Mouse (Mus musculus) spleen, postnatal 10 days (tissue): ENCODE data around the gene Gm10840.
"Not testable (repeated sequence)": the region's sequence is repeated elsewhere in the genome, so short reads cannot be mapped to it uniquely, and the experiment has no call there.

Source experiments
- DNase-seq, 2 experiments: peaks; one replicate each; pipeline ENCODE4 v3.0.0; 2021 to 2022; ENCODE audit warnings: low spot score in 2 of 2

Gene Gm10840

DNA sequence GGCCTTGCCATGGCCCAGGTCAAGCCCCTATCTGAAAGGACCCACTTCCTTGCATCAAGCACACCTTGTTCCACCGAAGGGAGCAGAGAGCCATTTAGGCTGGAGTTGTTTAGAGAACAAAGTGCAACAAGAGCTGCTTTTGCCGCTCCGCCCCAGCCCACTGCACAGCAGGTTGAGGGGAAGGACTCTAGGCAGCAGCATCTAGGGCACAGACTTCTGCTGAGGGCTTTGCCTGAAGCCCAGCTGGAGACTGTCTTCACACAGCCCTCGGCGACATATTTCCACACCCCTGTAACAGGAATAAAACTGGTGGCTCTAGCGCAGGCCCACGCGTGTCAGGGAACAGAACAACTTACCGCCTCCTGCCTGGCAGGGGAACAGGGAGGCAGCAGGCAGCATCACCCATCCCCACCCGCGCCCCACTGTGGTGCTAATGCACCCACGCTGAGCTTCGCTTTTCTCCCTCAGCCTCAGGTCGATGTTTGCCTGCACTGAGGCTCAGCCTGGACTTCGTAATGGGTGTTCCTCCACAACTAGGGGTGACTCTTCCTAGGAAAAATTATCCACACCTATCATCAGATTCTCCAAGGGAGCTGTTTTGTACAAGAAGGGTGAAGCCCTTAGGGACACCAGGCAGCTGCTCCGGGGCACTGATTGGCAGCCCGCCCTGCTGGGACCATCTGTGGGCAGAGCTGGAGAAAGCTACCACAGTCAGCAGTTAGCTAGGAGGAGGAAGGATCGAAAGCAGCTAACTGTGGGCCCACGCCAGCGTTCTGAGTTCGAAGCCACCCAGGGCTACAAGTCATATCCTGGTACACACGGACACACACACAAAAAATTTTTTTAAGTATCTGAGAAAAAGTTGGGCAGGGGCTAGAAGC lies at the start of gene Gm10840, which contains the start of gene Limd2:
Gene Gm10840, plus strand, starts transcription at position 10 of the 881 bp plus-strand sequence.
Gene Limd2, minus strand, starts transcription at position 20 of the 881 bp plus-strand sequence.
- peak; percentile 45 to 58 for DNase-seq

DNA sequence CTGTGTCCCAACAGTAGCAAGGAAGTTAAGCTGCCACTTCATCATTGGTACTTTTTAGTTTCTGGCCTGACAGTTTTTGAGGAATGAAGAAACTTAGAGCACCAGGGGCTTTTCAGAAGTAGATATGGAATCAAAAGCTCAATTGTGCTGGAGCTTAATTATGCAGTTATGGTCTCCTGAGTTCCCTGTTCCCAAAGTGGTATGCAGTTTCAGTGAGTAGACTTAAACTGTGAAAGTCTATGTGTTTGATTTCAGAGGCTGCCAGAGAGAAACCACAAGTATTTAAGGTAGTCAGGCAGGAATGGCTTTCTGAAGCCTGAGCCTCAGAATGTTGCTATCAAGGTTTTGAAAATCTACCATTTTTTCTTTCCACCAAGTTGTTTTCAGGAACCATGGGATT lies 49.0 kb upstream of the Gm10840 start:
- no peak for DNase-seq

DNA sequence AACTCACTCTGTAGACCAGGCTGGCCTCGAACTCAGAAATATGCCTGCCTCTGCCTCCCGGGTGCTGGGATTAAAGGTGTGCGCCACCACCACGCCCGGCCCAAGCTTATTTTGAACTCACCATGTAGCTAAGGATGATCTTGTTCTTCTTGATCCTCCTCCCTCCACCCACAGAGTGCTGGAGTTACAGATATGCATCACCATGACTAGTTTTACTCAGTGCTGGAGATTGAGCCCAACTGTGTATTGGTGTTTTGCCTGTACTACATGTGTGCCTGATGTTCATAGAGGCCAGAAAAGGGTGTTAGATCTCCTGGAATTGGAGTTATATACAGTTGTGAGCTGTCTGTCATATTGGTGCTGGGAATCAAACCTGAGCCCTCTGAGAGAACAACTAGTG lies 38.4 kb upstream of the Gm10840 start:
- DNase-seq = no peak

DNA sequence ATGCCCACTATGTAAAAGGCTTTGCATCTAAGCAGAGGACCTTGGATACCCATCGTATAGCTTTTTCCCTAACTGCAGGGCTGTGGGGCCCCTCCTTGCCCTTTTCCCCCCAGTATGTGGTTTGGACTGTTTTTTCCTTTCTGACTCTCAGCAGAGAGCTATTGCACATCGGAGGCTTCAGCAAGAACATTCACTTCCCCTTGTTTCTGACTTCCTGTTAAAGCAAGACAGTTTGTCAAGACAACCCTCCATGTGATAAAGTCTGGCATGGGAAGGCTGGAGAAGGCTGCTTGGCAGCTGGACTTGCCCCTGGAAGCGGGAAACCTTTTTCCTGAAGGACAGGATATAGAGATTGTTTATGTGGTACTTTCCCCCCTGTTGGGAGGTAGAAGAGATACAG lies 37.9 kb upstream of the Gm10840 start:
- DNase-seq = peak; percentile 12 to 46

DNA sequence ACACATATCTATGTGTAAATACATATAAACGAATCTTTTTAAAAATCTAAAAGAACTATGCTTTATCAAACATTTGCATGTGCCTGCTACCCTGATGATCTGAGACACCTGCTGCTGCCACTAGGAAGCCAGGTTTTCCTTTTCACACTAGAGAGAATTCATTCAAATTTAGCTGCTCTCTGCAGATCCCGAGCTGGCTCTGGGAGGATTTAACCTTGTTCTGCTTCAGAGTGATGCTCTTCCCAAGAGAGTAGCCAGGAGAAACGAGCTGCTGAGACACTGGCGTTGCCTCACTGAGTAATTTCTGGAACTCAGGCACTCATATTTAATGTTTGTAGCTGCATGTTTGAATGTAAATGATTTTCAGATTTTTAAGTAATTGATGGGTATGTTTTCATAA lies 35.9 kb upstream of the Gm10840 start:
- no peak for DNase-seq

DNA sequence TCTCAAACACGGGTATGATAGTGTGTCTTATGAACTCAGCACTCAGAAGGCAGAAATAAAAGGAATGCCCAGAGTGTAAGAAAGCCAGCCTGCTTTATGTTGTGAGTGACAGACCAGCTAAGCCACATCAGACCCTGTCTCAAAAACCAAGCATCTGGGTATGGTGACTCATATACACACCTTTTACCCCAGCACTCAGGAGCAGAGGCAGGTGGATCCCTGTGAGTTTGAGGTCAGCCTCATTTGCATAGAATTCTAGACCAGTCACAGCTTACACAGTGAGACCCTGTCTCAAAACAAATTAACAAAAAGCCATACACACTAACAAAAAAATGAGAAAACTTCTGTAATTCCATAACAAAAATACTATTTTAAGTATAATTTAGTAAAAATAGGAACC lies 34.8 kb upstream of the Gm10840 start:
- DNase-seq = no peak

DNA sequence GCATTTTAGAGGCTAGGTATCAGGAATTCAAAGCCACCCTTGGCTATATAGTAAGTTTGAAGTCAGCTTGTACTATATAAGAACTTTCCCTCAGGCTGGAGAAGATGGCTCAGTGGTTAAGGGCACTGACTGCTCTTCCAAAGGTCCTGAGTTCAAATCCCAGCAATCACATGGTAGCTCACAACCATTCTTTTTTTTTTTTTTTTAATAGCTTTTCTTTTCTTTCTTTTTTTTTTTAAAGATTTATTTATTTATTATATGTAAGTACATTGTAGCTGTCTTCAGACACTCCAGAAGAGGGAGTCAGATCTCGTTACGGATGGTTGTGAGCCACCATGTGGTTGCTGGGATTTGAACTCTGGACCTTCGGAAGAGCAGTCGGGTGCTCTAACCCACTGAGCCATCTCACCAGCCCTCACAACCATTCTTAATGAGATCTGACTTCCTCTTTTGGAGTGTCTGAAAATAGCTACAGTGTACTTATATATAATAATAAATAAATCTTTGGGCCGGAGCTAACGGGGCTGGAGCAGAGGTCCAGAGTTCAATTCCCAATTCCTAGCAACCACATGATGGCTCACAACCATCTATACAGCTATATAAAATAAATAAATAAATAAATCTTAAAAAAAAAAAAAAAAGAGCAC lies 33.8 kb upstream of the Gm10840 start:
- not testable (repeated sequence) for DNase-seq

DNA sequence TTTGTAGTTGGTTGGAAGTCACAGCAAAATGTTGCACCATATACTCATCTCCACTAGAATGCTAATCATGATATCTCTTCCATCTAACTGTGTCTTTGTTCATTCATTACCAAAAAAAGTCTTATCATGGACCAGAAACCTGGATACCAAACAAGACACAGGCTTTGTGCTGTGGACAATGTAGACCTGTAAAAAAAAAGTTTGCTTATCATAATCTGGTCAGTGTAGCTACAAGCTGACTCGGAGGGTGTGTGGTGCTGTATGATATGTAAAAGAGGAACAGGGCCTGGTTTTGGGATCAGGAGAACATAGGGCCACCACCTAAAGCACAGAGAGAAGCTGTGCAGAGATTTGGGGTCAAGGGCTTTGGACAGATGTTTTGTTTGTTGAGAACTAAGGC lies 31.2 kb upstream of the Gm10840 start:
- DNase-seq = no peak

DNA sequence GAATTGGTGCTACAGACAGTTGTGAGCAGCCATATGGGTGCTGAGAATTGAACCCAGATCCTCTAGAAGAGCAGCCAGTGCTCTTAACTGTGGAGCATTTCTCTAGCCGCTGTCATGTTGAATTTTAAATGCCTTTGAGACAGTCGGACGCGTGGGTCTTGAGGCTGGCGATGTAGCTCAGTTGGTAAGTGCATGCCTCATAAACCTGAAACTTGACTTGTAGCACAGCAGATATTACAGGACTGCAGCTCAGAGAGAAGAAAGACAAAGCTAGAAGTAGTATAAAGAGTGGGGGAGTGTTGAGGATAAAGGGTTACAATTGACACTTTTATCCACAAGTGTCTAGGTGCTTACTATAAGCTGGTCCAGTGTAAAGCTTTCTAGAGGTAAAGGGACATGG lies 28.1 kb upstream of the Gm10840 start:
- DNase-seq = no peak

DNA sequence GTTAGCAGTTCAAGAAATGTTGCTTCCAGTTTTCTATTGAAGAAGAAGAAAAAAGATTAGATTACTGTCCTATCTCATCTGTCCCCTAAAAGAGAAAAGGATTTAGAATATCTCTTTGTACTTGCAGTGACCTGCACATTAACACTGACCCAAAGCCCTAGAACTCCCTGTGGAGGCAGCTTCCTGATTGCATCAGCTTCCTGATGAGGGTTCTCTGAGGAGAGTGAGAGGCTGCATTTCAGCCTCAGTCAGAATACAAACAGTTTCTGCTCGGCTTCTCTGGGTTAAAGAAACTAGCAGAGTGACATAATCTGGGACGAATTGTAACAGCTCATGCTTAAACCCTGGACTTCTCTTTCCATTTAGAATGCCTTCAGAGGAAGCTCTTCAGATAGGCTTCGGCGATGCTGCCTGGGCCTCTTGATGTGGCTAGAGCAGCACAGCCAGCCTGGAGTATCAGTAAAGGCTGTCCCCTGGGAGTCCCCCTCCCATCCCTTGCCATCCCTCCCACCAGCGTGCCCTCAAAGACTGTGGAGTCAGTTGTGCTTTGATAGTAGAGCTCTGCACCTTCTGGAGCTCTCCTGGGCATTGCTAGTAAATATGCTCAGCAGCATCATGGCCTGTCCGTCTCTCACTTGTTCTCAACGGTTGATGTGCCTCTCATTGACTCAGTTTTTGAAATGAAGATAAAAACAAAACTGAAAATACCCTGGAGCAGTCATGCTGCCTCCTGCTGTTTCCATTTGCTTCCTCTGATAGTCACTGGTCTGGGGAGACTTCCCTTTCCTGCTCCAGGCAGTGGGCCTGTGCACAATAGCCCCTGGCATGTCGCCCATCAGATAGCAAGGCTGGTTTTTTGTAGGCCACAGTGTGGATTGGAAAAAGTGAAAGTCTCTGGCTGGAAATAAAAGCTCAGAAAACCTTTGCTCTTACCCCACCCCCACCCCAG lies 25.8 kb upstream of the Gm10840 start:
- peak; percentile 17 to 65 for DNase-seq

DNA sequence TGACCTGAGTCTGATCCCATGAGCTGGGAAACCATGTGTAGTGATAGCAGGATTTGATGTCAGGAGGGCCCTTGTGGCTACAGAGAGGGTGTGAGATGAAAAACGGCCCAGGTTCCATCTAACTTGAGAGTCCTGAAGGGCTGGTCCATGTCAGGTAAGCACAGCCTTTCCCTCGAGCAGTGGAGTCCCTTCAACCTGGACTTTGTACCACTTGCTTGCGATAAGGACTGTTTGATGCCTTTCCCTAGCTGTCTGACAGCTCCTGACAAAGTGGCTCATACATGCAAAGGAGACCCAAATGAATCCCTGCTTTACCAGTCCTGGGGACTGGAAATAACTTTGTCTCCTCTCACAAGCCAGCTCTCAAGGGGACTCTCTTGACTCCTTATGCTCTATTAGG lies 9.4 kb upstream of the Gm10840 start:
- no peak for DNase-seq

DNA sequence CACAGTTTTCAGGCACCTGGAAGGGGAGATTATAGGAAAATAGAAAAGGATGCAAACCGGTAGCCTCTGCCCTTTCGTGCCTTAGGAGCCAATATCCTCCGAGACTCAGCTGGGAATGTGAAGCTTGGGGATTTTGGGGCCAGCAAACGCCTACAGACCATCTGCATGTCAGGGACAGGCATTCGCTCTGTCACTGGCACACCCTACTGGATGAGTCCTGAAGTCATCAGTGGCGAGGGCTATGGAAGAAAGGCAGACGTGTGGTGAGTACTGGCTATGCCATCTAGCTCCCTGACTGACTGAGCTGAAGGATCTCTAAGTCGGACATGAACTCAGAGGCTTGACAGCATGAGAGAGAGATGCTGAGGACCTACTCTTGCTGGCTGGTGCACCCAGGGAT lies 8.5 kb upstream of the Gm10840 start:
- DNase-seq = peak in 1 of 2 experiments; percentile 10

DNA sequence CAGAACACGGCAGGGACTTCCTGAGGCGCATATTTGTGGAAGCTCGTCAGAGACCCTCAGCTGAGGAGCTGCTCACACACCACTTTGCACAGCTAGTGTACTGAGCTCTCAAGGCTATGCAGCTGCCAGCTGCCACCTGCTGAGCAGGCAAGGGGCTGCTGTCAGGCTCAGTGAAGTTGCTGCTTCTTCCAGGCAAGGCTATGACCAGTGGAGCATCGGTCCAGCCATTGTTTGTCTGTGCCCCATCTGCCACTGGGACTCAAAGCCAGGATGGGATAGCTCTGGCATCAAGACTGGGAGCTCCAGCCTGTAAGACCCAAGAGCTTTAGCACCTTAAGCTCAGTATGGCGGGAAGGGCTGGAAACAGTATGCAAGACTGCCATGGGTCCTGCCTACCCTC lies 6.6 kb upstream of the Gm10840 start:
- DNase-seq = no peak

DNA sequence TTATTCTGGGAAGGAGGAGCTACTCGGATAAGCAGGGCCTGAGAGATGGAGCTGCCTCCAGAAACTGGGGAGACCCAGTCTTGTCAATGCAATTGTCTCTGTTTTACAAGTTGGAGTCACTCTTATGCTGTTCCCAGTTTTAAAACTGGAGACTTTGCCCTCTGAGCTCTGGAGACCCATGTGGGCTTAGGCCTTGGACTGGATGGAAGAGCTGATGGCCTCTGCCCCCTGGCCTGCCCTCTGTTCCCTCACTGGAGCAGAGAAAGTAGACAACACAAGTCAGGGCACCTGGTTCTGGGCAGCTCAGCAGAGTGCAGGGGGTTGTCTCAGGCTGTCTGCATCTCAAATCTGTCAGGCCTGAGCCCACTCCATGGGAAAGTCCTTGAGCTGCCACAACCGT lies 5.9 kb upstream of the Gm10840 start:
- peak in 1 of 2 experiments; percentile 18 for DNase-seq

DNA sequence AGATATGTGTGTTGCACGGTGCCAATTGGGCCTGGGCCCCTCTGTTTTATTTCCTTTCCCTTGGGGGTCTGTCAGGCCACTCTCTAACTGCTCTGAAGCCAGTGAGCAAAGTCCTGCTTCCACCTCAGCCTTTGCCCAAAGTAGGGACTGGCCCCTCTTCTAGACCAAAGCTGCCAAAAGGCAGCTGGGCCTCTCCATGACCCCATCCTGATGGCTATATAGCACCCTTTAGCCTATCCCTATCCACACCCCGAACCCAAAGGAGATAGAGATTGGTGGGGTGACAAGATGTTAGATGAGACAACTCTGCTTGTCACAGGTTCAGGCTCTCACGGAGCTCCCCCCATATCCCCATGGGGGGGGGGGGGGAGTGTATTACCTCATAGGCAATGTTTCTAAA lies 4.9 kb upstream of the Gm10840 start:
- peak in 1 of 2 experiments; percentile 12 for DNase-seq

DNA sequence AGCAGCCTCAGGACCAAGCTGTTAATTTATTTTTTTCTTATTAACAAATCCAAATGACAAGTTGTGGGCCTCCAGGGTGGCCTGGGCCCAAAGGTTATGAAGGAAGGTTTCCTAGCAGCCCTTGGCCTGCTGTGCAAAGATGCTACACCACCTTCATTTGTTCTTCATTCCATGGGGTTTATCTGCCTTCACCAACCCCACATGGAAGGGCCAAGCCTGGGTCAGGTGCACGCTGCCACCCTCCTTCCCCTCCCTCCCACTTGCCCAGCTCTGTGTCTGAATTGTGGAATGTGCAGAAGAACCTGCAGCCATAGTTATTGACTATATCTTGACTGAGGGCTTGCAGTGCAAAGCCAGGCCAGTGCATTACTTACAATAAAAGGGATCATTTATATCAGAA lies 4.4 kb upstream of the Gm10840 start:
- DNase-seq = peak in 1 of 2 experiments; percentile 15

DNA sequence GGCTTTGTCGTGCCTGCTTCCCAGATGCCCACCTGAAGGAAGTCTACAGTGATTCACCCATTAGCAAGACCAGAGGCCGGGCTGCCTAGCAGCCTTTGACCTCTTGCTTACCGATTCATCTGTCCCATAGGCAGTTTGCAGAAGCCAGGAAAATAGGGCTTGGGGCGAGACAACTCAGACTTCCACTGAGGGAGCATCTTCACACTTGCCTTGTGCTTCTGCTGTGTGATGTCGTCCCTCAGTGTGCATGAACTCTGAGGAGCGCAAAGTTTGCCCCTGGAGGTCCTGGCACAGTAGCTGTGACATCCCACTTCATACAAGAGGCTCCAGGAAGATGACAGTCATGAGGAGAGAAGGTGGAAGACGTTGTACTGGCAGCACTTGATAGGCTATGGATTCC lies 3.5 kb upstream of the Gm10840 start:
- DNase-seq = no peak

DNA sequence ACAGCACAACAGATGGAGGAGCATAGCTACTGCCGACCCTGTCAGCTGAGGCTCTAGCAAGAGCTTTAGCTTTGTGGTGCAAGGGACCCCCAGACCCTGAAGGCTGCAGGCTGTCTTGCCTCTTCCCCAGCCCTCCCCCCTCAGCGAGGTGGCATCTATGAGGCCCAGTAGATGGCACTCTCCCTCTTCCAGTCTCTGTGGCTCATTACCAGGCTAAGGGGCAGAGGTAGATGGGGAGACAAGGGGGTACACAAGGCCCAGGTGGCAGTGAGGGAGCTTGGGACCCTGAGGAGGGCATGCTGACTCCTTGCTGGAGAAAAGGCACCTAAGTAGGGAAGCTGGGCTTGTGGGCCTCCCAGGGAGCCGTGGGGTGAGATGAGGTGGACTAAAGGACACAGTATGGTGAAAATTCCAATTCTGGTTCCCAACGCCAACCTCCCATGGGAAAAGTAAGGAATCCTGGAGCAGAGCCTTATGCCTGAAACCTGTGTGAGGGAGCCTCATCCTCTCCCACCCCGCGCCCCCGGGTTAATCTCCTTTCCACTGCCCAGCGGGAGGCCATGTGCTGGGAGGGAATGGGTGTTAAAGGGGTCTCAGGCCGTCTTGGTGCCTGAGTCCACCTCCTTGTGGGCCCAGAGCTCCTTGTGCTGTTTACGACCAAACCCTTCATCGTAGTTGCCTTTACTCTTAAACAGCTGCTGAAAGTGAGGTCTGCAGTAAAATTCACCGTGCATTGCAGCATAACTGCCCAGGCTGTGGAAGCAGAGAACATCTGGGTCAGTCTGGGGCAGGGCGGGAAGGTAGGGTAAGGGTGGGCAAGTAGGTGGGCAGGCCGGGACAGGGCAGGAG lies 2.3 kb upstream of the Gm10840 start:
- DNase-seq = peak in 1 of 2 experiments; percentile 58

DNA sequence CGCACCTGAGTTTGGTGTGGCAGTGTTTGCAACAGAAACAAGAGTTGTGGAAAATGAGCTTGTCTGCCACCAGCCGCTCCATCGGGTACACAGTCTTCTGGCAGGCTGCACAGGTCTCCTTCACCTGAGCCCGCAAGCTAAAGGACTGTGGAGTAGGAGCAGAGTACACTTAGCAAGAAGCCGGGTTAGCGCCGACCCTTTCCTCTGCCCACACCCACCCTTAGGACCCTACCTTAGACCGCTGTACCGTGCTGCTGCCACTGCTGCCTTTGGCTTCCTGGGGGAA lies 1.8 kb upstream of the Gm10840 start:
- DNase-seq = no peak

DNA sequence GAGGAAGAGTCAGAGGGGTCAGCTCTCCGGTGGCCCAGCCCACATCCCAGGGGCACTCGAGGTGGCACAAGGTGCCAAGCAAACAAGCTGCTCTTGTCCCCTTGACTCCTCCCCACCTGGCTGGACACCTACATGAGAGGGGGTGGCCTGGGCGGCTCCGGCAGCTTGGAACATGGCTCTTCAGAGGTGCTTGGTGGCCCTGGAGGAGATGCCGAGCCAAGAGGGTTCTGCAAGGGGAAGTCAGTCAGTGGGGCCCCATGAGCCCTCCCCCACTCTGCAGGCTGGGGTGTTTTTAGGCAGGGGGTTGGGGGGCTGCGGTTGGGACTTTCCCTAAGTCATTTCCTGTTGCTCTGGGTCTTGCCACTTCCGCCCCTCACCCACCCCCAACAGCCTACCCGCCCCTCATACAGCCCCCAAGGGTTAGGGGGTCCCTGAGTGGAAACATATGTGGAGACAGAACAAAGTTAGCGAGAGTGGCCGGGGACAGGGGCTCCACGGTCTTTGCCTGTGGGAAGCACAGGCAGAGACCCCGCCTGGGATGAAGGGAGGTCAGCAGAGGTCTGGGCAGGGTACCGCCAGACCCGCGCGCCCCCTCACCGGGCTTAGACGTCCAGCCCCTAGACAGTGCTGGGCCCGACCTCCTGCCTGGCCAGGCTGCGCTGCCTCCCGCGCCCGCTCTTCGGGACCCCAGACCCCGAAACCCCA lies 1.3 kb upstream of the Gm10840 start:
- DNase-seq = peak; percentile 63 to 85
